Mouse (Mus musculus) lung, postnatal 0 days (tissue): Measurements from ENCODE around the gene Malsu1.

Source experiments
- CTCF ChIP-seq: IDR thresholded peaks from 2 replicates; pipeline ENCODE4 v1.5.1; 2016; ENCODE audit warnings: antibody characterized with exemption, mild to moderate bottlenecking
- EP300 ChIP-seq: IDR thresholded peaks from 2 replicates; pipeline ENCODE4 v1.6.1; 2016; ENCODE audit warnings: antibody characterized with exemption, mild to moderate bottlenecking, control low read depth

DNA sequence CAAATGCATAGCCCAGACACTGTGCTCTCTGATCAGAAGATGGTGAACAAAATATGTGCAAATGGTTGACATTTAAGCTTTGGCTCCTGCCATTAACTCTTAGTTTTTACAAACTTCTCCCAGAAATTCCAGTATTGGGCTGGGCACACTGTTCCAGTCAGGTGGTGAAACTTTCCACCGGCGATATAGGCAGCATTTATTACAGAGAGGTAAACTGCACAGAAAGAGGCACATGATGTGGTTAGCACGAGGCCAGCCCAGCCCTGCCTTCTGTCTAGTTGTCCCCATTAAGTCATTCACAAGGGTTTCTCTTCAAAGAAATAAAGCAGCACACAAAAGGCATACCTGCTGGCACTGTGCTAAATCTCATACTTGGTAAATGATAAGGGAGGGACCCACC, 44.9 kb upstream of the Malsu1 start:
- TF ChIP-seq CTCF (no peak), EP300 (no peak)
